Mouse (Mus musculus) hindbrain, postnatal 0 days (tissue): ENCODE data around the gene Kcnk7. TPM values are rescaled to one million over a fixed set of nuclear protein-coding genes. Genes with fewer than 3 reads are reported as not detected.

Experiments
- ATAC-seq: fragments of 200-750 bp; cut with Nextera tagmentation; 2 replicates; pipeline ENCODE4 v1.8.0; 2017; ENCODE audit warnings: mild to moderate bottlenecking, moderate TSS enrichment, moderate library complexity
- DNase-seq: peaks from one replicate; pipeline ENCODE4 v3.0.0-alpha.2; 2015; ENCODE audit warnings: low spot score
- H3K27ac ChIP-seq: fragments of 300-500 bp; sonication (generic); 2 replicates; pipeline ENCODE4 v1.5.1; 2014; ENCODE audit warnings: mild to moderate bottlenecking
- H3K27me3 ChIP-seq: fragments of 300-500 bp; sonication (generic); 2 replicates; pipeline ENCODE4 v1.6.1; 2014; ENCODE audit warnings: low read length, mixed read lengths; ENCODE audit not compliant: insufficient read depth
- H3K36me3 ChIP-seq: fragments of 300-500 bp; sonication (generic); 2 replicates; pipeline ENCODE4 v1.6.1; 2014; ENCODE audit warnings: low read length, mixed read lengths; ENCODE audit not compliant: insufficient read depth
- H3K4me1 ChIP-seq: fragments of 300-500 bp; sonication (generic); 2 replicates; pipeline ENCODE4 v1.6.1; 2014; ENCODE audit warnings: antibody characterized with exemption, low read length, mixed read lengths; ENCODE audit not compliant: insufficient read depth
- H3K4me2 ChIP-seq: fragments of 300-500 bp; sonication (generic); 2 replicates; pipeline ENCODE4 v1.6.1; 2014; ENCODE audit warnings: low read depth, mild to moderate bottlenecking, low read length, moderate library complexity, mixed read lengths
- H3K4me3 ChIP-seq: fragments of 300-500 bp; sonication (generic); 2 replicates; pipeline ENCODE4 v1.5.1; 2014; ENCODE audit warnings: low read length
- H3K9ac ChIP-seq: fragments of 300-500 bp; sonication (generic); replicated peaks from 2 replicates; pipeline ENCODE4 v1.6.1; 2014; ENCODE audit warnings: mild to moderate bottlenecking, low read length, moderate library complexity, mixed read lengths
- H3K9me3 ChIP-seq: fragments of 300-500 bp; sonication (generic); 2 replicates; pipeline ENCODE4 v1.6.1; 2016; ENCODE audit warnings: low read length, mixed read lengths
- CTCF ChIP-seq: IDR thresholded peaks from 2 replicates; pipeline ENCODE4 v1.5.1; 2016; ENCODE audit warnings: antibody characterized with exemption, control low read depth, low read depth
- WGBS: fragments of 180-500 bp; shearing (Covaris S2); extraction: QIAGEN DNeasy Blood & Tissue Kit; methylation state at CpG from one replicate; pipeline ENCODE4 v1.1.7; 2014; 5-methylcytosine and 5-hydroxymethylcytosine counted together
- polyA plus RNA-seq: library from polyadenylated mRNA; unstranded; fragments of >200 nt; fragmentation: Nextera tagmentation; extraction: Ambion mirVana; gene quantifications from 2 replicates; pipeline ENCODE4 v1.2.1, GENCODE M21; 2015
- total RNA-seq: library from RNA; depleted of rRNA; stranded (reverse); fragments of >200 nt; gene quantifications from 2 replicates; pipeline ENCODE4 v1.2.3, GENCODE M21; 2014

Kcnk7 gene
- total and polyA plus RNA-seq, 2 experiments from 2014 or later, result 0.19 TPM; not detected in 1

GRCm38 (mm10) chr19:5664669-5665257 lies 39.4 kb upstream of the Kcnk7 start:
- no peak for DNase-seq
- H3K36me3 ChIP-seq, result peaks cover 43% of the 10 kb centered on the region
- no peak for TF ChIP-seq CTCF

GRCm38 (mm10) chr19:5665465-5665864 lies 38.7 kb upstream of the Kcnk7 start:
- Histone ChIP-seq H3K9me3 (no peaks in the 10 kb centered on the region), H3K27me3 (no peaks in the 10 kb centered on the region), H3K4me2 (no peak overlapping the region), H3K4me3 (no peak overlapping the region), H3K4me1 (no peaks in the 10 kb centered on the region), H3K36me3 (peaks cover 47% of the 10 kb centered on the region), H3K9ac (no peak overlapping the region), H3K27ac (no peak overlapping the region)
- no peak for TF ChIP-seq CTCF
- ATAC-seq (no peak), DNase-seq (no peak)
- WGBS, result 89% methylated on average over 15 of the region's 15 CpGs

More at GRCm38 (mm10) chr19:5664669-5665257, 39.4 kb upstream of the Kcnk7 start:
- H3K4me2 ChIP-seq, result no peak overlapping the region
- H3K9me3 ChIP-seq, result no peaks in the 10 kb centered on the region
- H3K4me1 ChIP-seq, result no peaks in the 10 kb centered on the region
- H3K27ac ChIP-seq, result no peak overlapping the region
- H3K27me3 ChIP-seq, result no peaks in the 10 kb centered on the region
- H3K9ac ChIP-seq, result no peak overlapping the region
- 91% methylated on average over 10 of the region's 10 CpGs for WGBS
- no peak for ATAC-seq
- H3K4me3 ChIP-seq, result no peak overlapping the region

GRCm38 (mm10) chr19:5666386-5666785 lies 37.8 kb upstream of the Kcnk7 start:
- Histone ChIP-seq H3K4me2 (no peak overlapping the region), H3K36me3 (peaks cover 52% of the 10 kb centered on the region)

GRCm38 (mm10) chr19:5668372-5668771 lies 35.8 kb upstream of the Kcnk7 start:
- DNase-seq, result no peak
- no peaks in the 10 kb centered on the region for H3K9me3 ChIP-seq
- no peak overlapping the region for H3K4me3 ChIP-seq
- no peak for TF ChIP-seq CTCF
- H3K4me1 ChIP-seq, result no peaks in the 10 kb centered on the region
- H3K4me2 ChIP-seq, result no peak overlapping the region
- no peak overlapping the region for H3K27ac ChIP-seq
- no peak overlapping the region for H3K9ac ChIP-seq
- H3K36me3 ChIP-seq, result peaks cover 72% of the 10 kb centered on the region
- ATAC-seq, result no peak
- WGBS, result 84% methylated on average over 4 of the region's 4 CpGs
- no peaks in the 10 kb centered on the region for H3K27me3 ChIP-seq

More at GRCm38 (mm10) chr19:5666386-5666785, 37.8 kb upstream of the Kcnk7 start:
- no peak for TF ChIP-seq CTCF
- Histone ChIP-seq H3K4me1 (no peaks in the 10 kb centered on the region), H3K27me3 (no peaks in the 10 kb centered on the region), H3K9ac (no peak overlapping the region), H3K4me3 (no peak overlapping the region), H3K27ac (no peak overlapping the region), H3K9me3 (no peaks in the 10 kb centered on the region)
- DNase-seq (no peak), ATAC-seq (no peak)
- WGBS, result 84% methylated on average over 18 of the region's 18 CpGs

- TF ChIP-seq CTCF, result no peak
- ATAC-seq (no peak), DNase-seq (no peak)
- H3K27ac ChIP-seq, result no peak overlapping the region
- H3K4me2 ChIP-seq, result no peak overlapping the region
- H3K36me3 ChIP-seq, result peaks cover 90% of the 10 kb centered on the region
- no peaks in the 10 kb centered on the region for H3K9me3 ChIP-seq
- WGBS, result 82% methylated on average over 4 of the region's 4 CpGs
- H3K9ac ChIP-seq, result no peak overlapping the region
- H3K4me3 ChIP-seq, result no peak overlapping the region
- H3K27me3 ChIP-seq, result no peaks in the 10 kb centered on the region
- no peaks in the 10 kb centered on the region for H3K4me1 ChIP-seq
Observed at GRCm38 (mm10) chr19:5680432-5680831, 23.7 kb upstream of the Kcnk7 start.

GRCm38 (mm10) chr19:5684236-5684635 lies 19.9 kb upstream of the Kcnk7 start:
- no peak overlapping the region for H3K27ac ChIP-seq
- H3K36me3 ChIP-seq, result peaks cover 68% of the 10 kb centered on the region
- no peak overlapping the region for H3K4me3 ChIP-seq
- DNase-seq (no peak), ATAC-seq (no peak)
- WGBS, result 93% methylated on average over 12 of the region's 12 CpGs
- no peaks in the 10 kb centered on the region for H3K27me3 ChIP-seq
- TF ChIP-seq CTCF, result no peak
- H3K4me2 ChIP-seq, result no peak overlapping the region
- H3K4me1 ChIP-seq, result peaks cover 7% of the 10 kb centered on the region
- H3K9ac ChIP-seq, result no peak overlapping the region
- H3K9me3 ChIP-seq, result no peaks in the 10 kb centered on the region

GRCm38 (mm10) chr19:5684985-5685384 lies 19.2 kb upstream of the Kcnk7 start:
- no peak for DNase-seq
- Histone ChIP-seq H3K4me2 (no peak overlapping the region), H3K27me3 (no peaks in the 10 kb centered on the region), H3K9me3 (no peaks in the 10 kb centered on the region), H3K9ac (no peak overlapping the region), H3K27ac (no peak overlapping the region), H3K4me1 (peaks cover 10% of the 10 kb centered on the region), H3K36me3 (peaks cover 60% of the 10 kb centered on the region), H3K4me3 (no peak overlapping the region)
- ATAC-seq, result no peak
- WGBS, result 93% methylated on average over 13 of the region's 13 CpGs
- no peak for TF ChIP-seq CTCF
